Mouse (Mus musculus) embryonic facial prominence, embryonic 13.5 days (tissue): Measurements from ENCODE around the gene Ssxb3. TPM values are rescaled to one million over a fixed set of nuclear protein-coding genes. Genes with fewer than 3 reads are reported as not detected.
"Not testable (repeated sequence)": the region's sequence is repeated elsewhere in the genome, so short reads cannot be mapped to it uniquely, and the experiment has no call there.

Experiments
- ATAC-seq: fragments of 200-750 bp; cut with Nextera tagmentation; 2 replicates; pipeline ENCODE4 v1.8.0; 2017; ENCODE audit warnings: low read depth; ENCODE audit not compliant: insufficient number of reproducible peaks, insufficient read depth, low FRiP score, low TSS enrichment
- H3K27ac ChIP-seq: fragments of 300-500 bp; sonication (generic); 2 replicates; pipeline ENCODE4 v1.5.1; 2015; ENCODE audit warnings: moderate library complexity, mild to moderate bottlenecking, inconsistent platforms
- H3K27me3 ChIP-seq: fragments of 300-500 bp; sonication (generic); 2 replicates; pipeline ENCODE4 v1.6.1; 2015; ENCODE audit warnings: mild to moderate bottlenecking, inconsistent platforms
- H3K36me3 ChIP-seq: fragments of 300-500 bp; sonication (generic); 2 replicates; pipeline ENCODE4 v1.6.1; 2015; ENCODE audit warnings: mild to moderate bottlenecking, inconsistent platforms
- H3K4me1 ChIP-seq: fragments of 300-500 bp; sonication (generic); 2 replicates; pipeline ENCODE4 v1.6.1; 2015; ENCODE audit warnings: inconsistent platforms
- H3K4me2 ChIP-seq: fragments of 300-500 bp; sonication (generic); 2 replicates; pipeline ENCODE4 v1.6.1; 2015; ENCODE audit warnings: moderate library complexity, mild to moderate bottlenecking, inconsistent platforms
- H3K4me3 ChIP-seq: fragments of 300-500 bp; sonication (generic); 2 replicates; pipeline ENCODE4 v1.5.1; 2015; ENCODE audit warnings: mild to moderate bottlenecking, inconsistent platforms
- H3K9ac ChIP-seq: fragments of 300-500 bp; sonication (generic); 2 replicates; pipeline ENCODE4 v1.6.1; 2015; ENCODE audit warnings: mild to moderate bottlenecking, inconsistent platforms
- H3K9me3 ChIP-seq: fragments of 300-500 bp; sonication (generic); 2 replicates; pipeline ENCODE4 v1.6.1; 2016; ENCODE audit warnings: inconsistent platforms
- WGBS: fragments of 180-500 bp; shearing (Covaris S2); methylation state at CpG from one replicate; pipeline ENCODE4 v1.1.7; 2015; ENCODE audit warnings: mixed read lengths; 5-methylcytosine and 5-hydroxymethylcytosine counted together
- polyA plus RNA-seq: library from polyadenylated mRNA; unstranded; fragments of >200 nt; fragmentation: Nextera tagmentation; extraction: Ambion mirVana; gene quantifications from 2 replicates; pipeline ENCODE4 v1.2.1, GENCODE M21; 2015

Ssxb3 gene
- polyA plus RNA-seq: not detected in 2 replicates

DNA sequence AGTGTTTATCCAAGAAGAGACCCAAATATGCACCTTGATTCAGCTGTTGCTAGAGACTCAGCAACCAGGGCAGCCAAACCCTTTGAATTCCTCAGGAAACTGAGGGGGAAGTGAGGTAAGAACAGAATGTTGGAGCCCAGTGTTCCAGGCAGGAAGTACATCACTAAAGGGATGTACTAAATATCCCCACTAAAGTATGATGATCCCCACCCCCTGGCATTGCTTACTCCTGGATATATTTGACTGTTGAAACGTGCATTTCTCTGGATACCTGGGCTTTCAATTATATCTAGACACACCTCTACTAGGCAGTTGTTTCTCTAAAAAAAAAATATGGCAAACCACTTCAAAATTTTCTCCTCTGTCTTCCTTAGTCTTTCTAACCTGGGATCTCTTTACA is at the start of gene Ssxb3:
Ssxb3 (minus strand) TSS at position 101 of the 400 bp plus-strand sequence.
- not testable (repeated sequence) for H3K27me3 ChIP-seq, H3K4me1 ChIP-seq, H3K27ac ChIP-seq, H3K9me3 ChIP-seq, H3K9ac ChIP-seq, H3K4me2 ChIP-seq, H3K36me3 ChIP-seq, H3K4me3 ChIP-seq, ATAC-seq
- 19% methylated on average over 1 of the region's 1 CpGs for WGBS

DNA sequence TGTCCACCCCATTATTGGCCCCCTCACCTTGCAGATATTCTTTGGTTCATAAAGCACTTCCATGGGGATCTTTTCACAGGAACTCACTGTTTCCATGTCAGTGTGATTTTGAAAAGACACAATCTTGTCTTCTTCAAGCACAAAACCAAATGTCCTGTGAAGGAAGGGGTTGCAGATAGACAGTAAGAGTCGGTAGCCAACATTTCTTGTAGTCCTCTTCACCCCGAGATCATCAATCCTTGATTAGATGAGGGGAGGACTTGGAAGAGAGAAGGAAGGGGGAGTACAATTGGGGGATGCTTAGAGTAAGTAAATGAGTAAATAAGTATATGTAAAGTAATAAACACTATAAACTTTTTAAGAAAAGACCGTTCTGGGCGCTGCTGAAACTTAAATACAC is 43.5 kb downstream of the Ssxb3 start, which contains the start of gene Ssxb6:
Ssxb6 (minus strand) TSS at position 101 of the 400 bp plus-strand sequence.
- H3K36me3 ChIP-seq, ATAC-seq, H3K9ac ChIP-seq, H3K9me3 ChIP-seq, H3K4me1 ChIP-seq, H3K4me3 ChIP-seq, H3K27ac ChIP-seq, H3K4me2 ChIP-seq, H3K27me3 ChIP-seq: not testable (repeated sequence)
- WGBS: 69% methylated on average over 4 of the region's 4 CpGs

Other genes with a start within 250 kb of the Ssxb3 start
- not detected in 2 replicates for gene Ssxb9, start 224.8 kb downstream of the Ssxb3 start, polyA plus RNA-seq
- not detected in 2 replicates for gene Ssxb1, start 178.5 kb downstream of the Ssxb3 start, polyA plus RNA-seq
- not detected in 2 replicates for gene Ssxb2, start 130.1 kb downstream of the Ssxb3 start, polyA plus RNA-seq
- gene Gm14459, start 66.9 kb downstream of the Ssxb3 start, polyA plus RNA-seq: not detected in 2 replicates
- not detected in 2 replicates for gene Ssxb6, start 43.6 kb downstream of the Ssxb3 start, polyA plus RNA-seq
- gene Ssxb8, start 99.0 kb upstream of the Ssxb3 start, polyA plus RNA-seq: not detected in 2 replicates
- gene Ssx9, start 156.6 kb upstream of the Ssxb3 start, polyA plus RNA-seq: not detected in 2 replicates
- not detected in 2 replicates for gene Ssxb5, start 211.9 kb upstream of the Ssxb3 start, polyA plus RNA-seq